Mouse (Mus musculus): ENCODE data around the gene Cby3.

- TF ChIP-seq CTCF (IDR thresholded peaks at IDR 0.05; ENCODE audit: low read depth) (no peak), EP300 (IDR thresholded peaks at IDR 0.05; ENCODE audit: low read depth) (no peak)
Measured at GRCm38 (mm10) chr11:50374286-50375015, 20.2 kb downstream of the Cby3 start.

All from liver, postnatal 0 days (tissue).